Mouse (Mus musculus) ES-Bruce4 (cell line): ENCODE measurements around the gene Grin2a. TPM values are rescaled to one million over a fixed set of nuclear protein-coding genes. Genes with fewer than 3 reads are reported as not detected.

Source experiments
- H3K27ac ChIP-seq: 2 replicates; pipeline ENCODE4 v1.5.1; 2012; ENCODE audit warnings: low read length, inconsistent platforms; ENCODE audit not compliant: insufficient read depth
- H3K27me3 ChIP-seq: 2 replicates; pipeline ENCODE4 v1.6.1; 2012; ENCODE audit warnings: mild to moderate bottlenecking, low read length, inconsistent platforms; ENCODE audit not compliant: control insufficient read depth, poor library complexity, insufficient read depth, severe bottlenecking
- H3K36me3 ChIP-seq: 2 replicates; pipeline ENCODE4 v1.6.1; 2012; ENCODE audit warnings: inconsistent platforms, mild to moderate bottlenecking, low read length, moderate library complexity; ENCODE audit not compliant: control insufficient read depth, poor library complexity, insufficient read depth, severe bottlenecking
- H3K4me1 ChIP-seq: one replicate; pipeline ENCODE4 v1.8.1; 2011; ENCODE audit warnings: low read length; ENCODE audit not compliant: control insufficient read depth, insufficient read depth
- H3K4me3 ChIP-seq: 2 replicates; pipeline ENCODE4 v1.5.1; 2011; ENCODE audit warnings: low read depth, mild to moderate bottlenecking, low read length
- H3K9ac ChIP-seq: 2 replicates; pipeline ENCODE4 v1.6.1; 2012; ENCODE audit warnings: low read depth, mild to moderate bottlenecking, inconsistent platforms; ENCODE audit not compliant: poor library complexity, severe bottlenecking
- H3K9me3 ChIP-seq: replicated peaks from 2 replicates; pipeline ENCODE4 v1.6.1; 2012; ENCODE audit warnings: mild to moderate bottlenecking, low read length, inconsistent platforms; ENCODE audit not compliant: control insufficient read depth, poor library complexity, insufficient read depth, severe bottlenecking
- CTCF ChIP-seq: IDR thresholded peaks from one replicate; pipeline ENCODE4 v1.8.1; 2011; ENCODE audit warnings: low read depth, low read length
- EP300 ChIP-seq: IDR thresholded peaks from 2 replicates; pipeline ENCODE4 v1.6.1; 2011; ENCODE audit warnings: low read depth, low read length; ENCODE audit not compliant: insufficient read depth
- POLR2A ChIP-seq: IDR thresholded peaks from one replicate; pipeline ENCODE4 v1.8.1; 2011; ENCODE audit warnings: low read length; ENCODE audit not compliant: insufficient read depth
- polyA plus RNA-seq: library from polyadenylated mRNA; stranded (reverse); fragments of >200 nt; gene quantifications from 2 replicates; pipeline ENCODE4 v1.2.4, GENCODE M21; 2011; ENCODE audit warnings: low read depth; ENCODE audit not compliant: missing spikeins, insufficient read depth, insufficient read length

Grin2a gene
- polyA plus RNA-seq, 1 experiment = 0.39 TPM

DNA sequence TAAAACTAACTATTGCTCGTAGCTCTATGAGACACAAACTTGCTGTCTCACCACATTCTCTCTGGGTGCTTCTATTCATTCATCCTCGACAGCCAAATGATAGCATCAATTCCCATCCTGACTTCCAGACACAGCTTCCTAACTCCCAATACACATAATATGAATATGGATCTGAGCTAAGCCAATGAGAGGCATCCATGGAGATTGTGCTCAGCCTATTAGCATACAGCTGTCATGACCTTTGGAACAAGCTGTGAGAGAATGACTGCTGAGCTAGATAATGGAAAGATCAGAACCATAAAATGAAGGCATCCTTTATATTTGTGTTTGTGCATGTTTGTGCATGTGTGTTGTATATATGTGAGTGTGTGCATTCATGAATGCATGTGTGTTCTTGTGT, 323.0 kb downstream of the Grin2a start:
- Histone ChIP-seq H3K27me3 (no peaks in the 10 kb centered on the region), H3K4me3 (no peak overlapping the region), H3K9ac (no peak overlapping the region), H3K9me3 (no peaks in the 10 kb centered on the region), H3K27ac (no peak overlapping the region), H3K36me3 (no peaks in the 10 kb centered on the region), H3K4me1 (no peaks in the 10 kb centered on the region)
- TF ChIP-seq EP300 = no peak
- no peak for TF ChIP-seq CTCF
- TF ChIP-seq POLR2A = no peak

DNA sequence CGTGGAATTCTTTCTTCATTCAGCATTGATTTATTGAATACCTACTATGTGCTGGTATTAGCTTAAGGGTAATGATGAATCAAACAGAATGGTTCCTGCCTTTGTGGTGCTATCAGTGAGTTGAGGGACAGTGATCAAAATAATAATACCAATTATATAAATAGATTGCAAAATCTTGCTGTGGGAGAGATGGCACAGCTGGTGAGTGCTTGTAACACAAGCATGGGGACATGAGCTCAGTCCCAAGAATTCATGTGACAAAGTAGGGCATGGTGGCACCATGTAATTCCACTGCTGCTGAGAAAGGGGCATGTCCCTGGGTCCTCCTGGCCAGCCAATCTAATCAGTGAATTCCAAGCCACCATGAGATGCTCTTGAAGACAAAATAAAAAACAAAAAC, 324.1 kb downstream of the Grin2a start:
- Histone ChIP-seq H3K4me1 (no peaks in the 10 kb centered on the region), H3K36me3 (no peaks in the 10 kb centered on the region), H3K9ac (no peak overlapping the region), H3K27me3 (no peaks in the 10 kb centered on the region), H3K9me3 (no peaks in the 10 kb centered on the region), H3K4me3 (no peak overlapping the region), H3K27ac (no peak overlapping the region)
- TF ChIP-seq CTCF (no peak), POLR2A (no peak), EP300 (no peak)

DNA sequence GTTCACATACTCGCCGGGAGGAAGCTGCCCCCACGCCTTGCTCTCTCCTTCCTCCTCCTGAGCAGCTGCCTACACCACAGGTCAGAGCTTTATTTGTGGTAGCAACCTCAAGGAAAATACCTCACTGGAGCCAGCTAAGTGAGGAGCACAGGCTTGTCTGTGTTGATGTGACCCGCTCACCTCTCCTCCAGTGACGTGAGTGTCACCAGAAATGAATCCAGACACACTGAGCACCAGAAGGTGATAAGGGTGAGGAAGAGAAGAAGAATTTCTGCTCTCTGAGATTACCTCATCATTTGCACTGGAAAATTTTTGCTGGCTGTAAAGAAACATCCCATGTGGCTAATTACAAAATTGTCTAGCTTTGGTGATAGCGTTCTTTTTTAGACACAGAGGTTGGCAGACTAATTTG, 324.6 kb downstream of the Grin2a start:
- Histone ChIP-seq H3K9ac (no peak overlapping the region), H3K27me3 (no peaks in the 10 kb centered on the region), H3K9me3 (no peaks in the 10 kb centered on the region), H3K27ac (no peak overlapping the region), H3K36me3 (no peaks in the 10 kb centered on the region), H3K4me1 (no peaks in the 10 kb centered on the region), H3K4me3 (no peak overlapping the region)
- no peak for TF ChIP-seq POLR2A
- no peak for TF ChIP-seq EP300
- TF ChIP-seq CTCF = no peak

DNA sequence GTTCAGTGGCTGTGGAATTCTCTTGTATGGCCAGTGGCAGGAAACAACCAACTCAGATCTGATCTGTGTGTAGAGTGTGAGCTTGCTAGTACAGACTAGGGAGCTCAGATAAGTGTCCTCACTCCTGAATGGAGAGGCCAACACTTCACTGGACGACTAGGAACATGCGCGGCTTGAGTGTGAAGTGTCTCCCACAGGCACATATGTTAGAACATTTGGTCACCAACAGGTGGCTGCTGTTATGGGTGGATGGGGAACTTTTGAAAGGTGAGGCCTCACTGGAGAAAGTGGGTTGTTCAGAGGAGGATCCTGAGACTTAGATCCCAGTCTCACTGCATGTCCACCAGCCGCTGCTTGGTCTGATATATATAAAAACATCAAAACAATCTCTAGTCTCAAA, 329.5 kb downstream of the Grin2a start:
- H3K9ac ChIP-seq = no peak overlapping the region
- no peak overlapping the region for H3K4me3 ChIP-seq
- H3K9me3 ChIP-seq = no peaks in the 10 kb centered on the region
- no peaks in the 10 kb centered on the region for H3K36me3 ChIP-seq
- TF ChIP-seq POLR2A (no peak), CTCF (no peak), EP300 (no peak)
- H3K27ac ChIP-seq = no peak overlapping the region
- no peaks in the 10 kb centered on the region for H3K4me1 ChIP-seq
- no peaks in the 10 kb centered on the region for H3K27me3 ChIP-seq

DNA sequence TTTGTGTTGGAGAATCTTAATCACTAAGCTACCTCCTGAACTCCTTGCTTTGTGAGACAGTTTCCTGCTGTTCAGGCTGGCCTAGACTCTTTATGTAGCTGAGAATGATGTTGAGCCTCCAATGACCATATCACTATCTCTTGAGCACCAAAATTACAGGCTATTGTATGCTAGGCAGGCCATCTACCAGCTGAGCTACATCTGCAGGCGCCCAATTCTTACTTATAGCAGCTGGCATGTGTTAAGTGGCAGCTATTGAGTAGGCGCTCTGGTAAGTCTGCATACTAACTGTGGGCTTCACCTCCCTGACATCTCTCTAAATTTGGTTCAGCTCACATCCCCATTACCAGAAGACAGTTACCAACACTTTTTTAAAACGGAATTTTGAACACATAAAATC, 331.3 kb downstream of the Grin2a start:
- Histone ChIP-seq H3K36me3 (no peaks in the 10 kb centered on the region), H3K27me3 (no peaks in the 10 kb centered on the region), H3K4me1 (no peaks in the 10 kb centered on the region), H3K9ac (no peak overlapping the region), H3K4me3 (no peak overlapping the region), H3K9me3 (no peaks in the 10 kb centered on the region), H3K27ac (no peak overlapping the region)
- TF ChIP-seq POLR2A = no peak
- no peak for TF ChIP-seq EP300
- TF ChIP-seq CTCF = no peak

DNA sequence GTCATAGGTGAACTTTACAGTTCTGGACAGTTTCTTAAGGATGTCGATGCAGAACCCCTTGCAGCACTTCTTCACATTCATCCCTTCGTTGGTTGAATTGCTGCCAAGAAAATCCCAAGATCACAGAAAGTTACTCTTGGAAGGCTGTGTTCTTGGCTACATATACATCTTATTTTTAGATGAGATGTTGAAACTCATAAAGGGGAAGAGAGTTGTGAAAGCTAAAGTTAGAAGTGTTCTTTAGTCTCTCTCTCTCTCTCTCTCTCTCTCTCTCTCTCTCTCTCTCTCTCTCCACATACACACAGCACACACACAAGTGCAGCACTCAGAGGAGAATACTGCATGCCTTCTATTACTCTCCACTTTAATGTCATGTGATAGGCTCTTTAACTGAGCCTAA, 331.9 kb downstream of the Grin2a start:
- Histone ChIP-seq H3K4me3 (no peak overlapping the region), H3K27ac (no peak overlapping the region), H3K9me3 (no peaks in the 10 kb centered on the region), H3K27me3 (no peaks in the 10 kb centered on the region), H3K4me1 (no peaks in the 10 kb centered on the region), H3K36me3 (no peaks in the 10 kb centered on the region), H3K9ac (no peak overlapping the region)
- no peak for TF ChIP-seq POLR2A
